Mouse (Mus musculus) G1E (cell line): ENCODE data around the gene Arhgdib. TPM values are rescaled to one million over a fixed set of nuclear protein-coding genes. Genes with fewer than 3 reads are reported as not detected.

Source experiments
- ATAC-seq: 2 replicates; pipeline ENCODE4 v1.8.0; 2016; ENCODE audit warnings: mild to moderate bottlenecking; ENCODE audit not compliant: insufficient number of reproducible peaks, poor library complexity, low FRiP score, severe bottlenecking; ENCODE audit errors: extremely low read depth
- DNase-seq: peaks from one replicate; pipeline ENCODE4 v3.0.0; 2012; ENCODE audit warnings: low spot score
- H3K27me3 ChIP-seq: 2 replicates; pipeline ENCODE4 v1.6.1; 2012; ENCODE audit warnings: mild to moderate bottlenecking, low read length, inconsistent platforms; ENCODE audit not compliant: insufficient read depth
- H3K36me3 ChIP-seq: replicated peaks from 2 replicates; pipeline ENCODE3; 2012; ENCODE audit warnings: mild to moderate bottlenecking, inconsistent platforms
- H3K4me1 ChIP-seq: 2 replicates; pipeline ENCODE4 v1.6.1; 2012; ENCODE audit warnings: low read depth, low read length, inconsistent platforms, mixed read lengths; ENCODE audit not compliant: insufficient read depth
- H3K4me3 ChIP-seq: 2 replicates; pipeline ENCODE4 v1.5.1; 2012; ENCODE audit warnings: low read depth, mild to moderate bottlenecking, inconsistent platforms, low read length, moderate library complexity, mixed read lengths
- H3K9me3 ChIP-seq: replicated peaks from 2 replicates; pipeline ENCODE4 v1.6.1; 2012; ENCODE audit warnings: inconsistent platforms
- CTCF ChIP-seq: IDR thresholded peaks from 2 replicates; pipeline ENCODE4 v1.5.1; 2012; ENCODE audit warnings: low read depth, low read length, inconsistent platforms, mixed read lengths
- GATA1 ChIP-seq: IDR thresholded peaks from 2 replicates; pipeline ENCODE4 v1.6.1; 2012; ENCODE audit warnings: borderline replicate concordance, low read length, inconsistent platforms, mixed read lengths
- GATA2 ChIP-seq: IDR thresholded peaks from 2 replicates; pipeline ENCODE4 v1.6.1; 2012; ENCODE audit warnings: low read depth, low read length, inconsistent platforms, borderline replicate concordance
- POLR2AphosphoS5 ChIP-seq: IDR thresholded peaks from 2 replicates; pipeline ENCODE4 v1.6.1; 2012; ENCODE audit warnings: low read depth, low read length, inconsistent platforms; ENCODE audit not compliant: insufficient replicate concordance
- TAL1 ChIP-seq: conservative IDR thresholded peaks from 2 replicates; pipeline ENCODE4 v1.6.1; 2012; ENCODE audit warnings: low read depth, low read length, inconsistent platforms, mixed read lengths
- polyA plus RNA-seq: library from polyadenylated mRNA; stranded (reverse); fragments of >175 nt; gene quantifications from 2 replicates; pipeline ENCODE4 v1.2.3, GENCODE M21; 2012
- total RNA-seq, 2 experiments: library from RNA; stranded (forward) in 1 of 2; stranded (reverse) in 1 of 2; fragments of 200-1000 nt in 1 of 2; fragments of >200 nt in 1 of 2; fragmentation: Nextera tagmentation in 1 of 2; gene quantifications; 2 replicates each; pipeline ENCODE4 v1.2.3; 2014 to 2017

The Arhgdib gene
- total and polyA plus RNA-seq, 3 experiments, result 119 to 1,122 (median 661) TPM

DNA sequence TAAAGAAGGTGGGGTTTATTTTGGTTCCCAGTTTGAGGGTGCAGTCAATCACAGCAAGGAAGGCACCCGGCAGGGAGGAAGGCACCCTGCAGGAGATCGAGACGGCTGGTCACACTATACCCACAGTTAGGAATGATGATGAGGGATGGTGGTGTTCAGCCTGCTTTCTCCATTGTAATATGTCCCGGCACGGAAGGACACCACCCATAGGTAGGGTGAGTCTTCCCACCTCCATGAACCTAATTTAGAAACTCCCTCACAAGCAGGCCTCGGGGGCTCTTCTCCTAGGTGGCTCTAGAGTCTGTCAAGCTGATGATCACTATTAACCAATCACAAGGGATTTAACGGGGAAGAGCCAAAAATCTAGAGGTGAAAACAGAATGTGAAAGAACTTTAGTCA lies 18.8 kb downstream of the Arhgdib start:
- TF ChIP-seq TAL1 (no peak), GATA1 (no peak), POLR2AphosphoS5 (no peak), CTCF (no peak)
- DNase-seq (no peak), ATAC-seq (no peak)
- Histone ChIP-seq H3K27me3 (no peaks in the 10 kb centered on the region), H3K4me1 (peaks cover 6% of the 10 kb centered on the region; the same call in 1 of the 2 replicates), H3K9me3 (no peaks in the 10 kb centered on the region), H3K36me3 (peaks cover 60% of the 10 kb centered on the region), H3K4me3 (no peak overlapping the region)

DNA sequence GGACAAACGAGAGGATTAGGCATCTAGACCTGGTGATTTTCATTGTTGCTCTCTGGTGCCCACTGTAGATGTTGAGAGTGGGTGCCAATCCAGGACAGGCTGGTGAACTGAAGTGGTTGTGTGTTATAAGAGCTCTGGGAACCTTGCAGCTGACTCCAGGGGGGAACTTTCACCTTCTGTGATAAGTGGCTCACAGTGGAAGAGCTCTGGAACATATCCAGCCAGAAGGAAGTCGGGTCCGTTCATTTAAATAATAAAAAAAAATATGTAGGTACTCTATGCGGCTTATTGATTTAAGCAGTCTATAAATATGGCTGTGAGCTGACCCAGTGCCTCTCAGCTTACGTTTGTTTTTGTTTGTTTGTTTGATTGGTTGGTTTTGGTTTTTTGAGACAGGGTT lies 19.6 kb downstream of the Arhgdib start, which contains the start of gene Erp27:
Gene Erp27, minus strand, starts transcription at position 101 of the 400 bp plus-strand sequence.
- Histone ChIP-seq H3K36me3 (peaks cover 52% of the 10 kb centered on the region), H3K4me3 (no peak within 1 kb of the TSS), H3K4me1 (peaks cover 6% of the 10 kb centered on the region; the same call in 1 of the 2 replicates), H3K9me3 (no peaks in the 10 kb centered on the region), H3K27me3 (no peaks in the 10 kb centered on the region)
- TF ChIP-seq GATA2 (no peak), GATA1 (no peak), POLR2AphosphoS5 (no peak), TAL1 (no peak), CTCF (no peak)
- no peak for ATAC-seq
- no peak for DNase-seq

DNA sequence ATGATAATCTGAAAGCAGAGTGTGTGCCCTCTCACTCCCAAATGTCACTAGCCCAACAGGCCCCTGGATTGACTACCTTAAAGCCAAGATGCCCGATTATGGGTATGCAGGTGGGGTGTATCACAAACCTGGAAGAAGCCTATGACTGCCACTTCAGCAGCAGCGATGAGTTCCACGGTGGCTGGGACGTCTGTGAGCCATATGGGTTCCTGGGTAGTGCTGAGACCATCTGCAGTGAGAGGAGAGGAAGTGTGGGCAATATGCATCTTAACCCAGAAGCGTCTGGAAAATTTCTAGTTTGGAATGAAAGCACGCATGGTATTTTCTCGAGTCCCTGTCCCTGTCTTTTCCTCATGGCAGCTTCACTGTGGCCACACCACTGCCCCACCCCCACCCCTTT lies 20.1 kb downstream of the Arhgdib start:
- DNase-seq (no peak), ATAC-seq (no peak)
- no peaks in the 10 kb centered on the region for H3K9me3 ChIP-seq
- H3K27me3 ChIP-seq, result no peaks in the 10 kb centered on the region
- TF ChIP-seq POLR2AphosphoS5 (no peak), TAL1 (no peak), CTCF (no peak), GATA1 (no peak), GATA2 (no peak)
- peaks cover 47% of the 10 kb centered on the region for H3K36me3 ChIP-seq
- no peak overlapping the region for H3K4me3 ChIP-seq
- H3K4me1 ChIP-seq, result peaks cover 6% of the 10 kb centered on the region; the same call in 1 of the 2 replicates

DNA sequence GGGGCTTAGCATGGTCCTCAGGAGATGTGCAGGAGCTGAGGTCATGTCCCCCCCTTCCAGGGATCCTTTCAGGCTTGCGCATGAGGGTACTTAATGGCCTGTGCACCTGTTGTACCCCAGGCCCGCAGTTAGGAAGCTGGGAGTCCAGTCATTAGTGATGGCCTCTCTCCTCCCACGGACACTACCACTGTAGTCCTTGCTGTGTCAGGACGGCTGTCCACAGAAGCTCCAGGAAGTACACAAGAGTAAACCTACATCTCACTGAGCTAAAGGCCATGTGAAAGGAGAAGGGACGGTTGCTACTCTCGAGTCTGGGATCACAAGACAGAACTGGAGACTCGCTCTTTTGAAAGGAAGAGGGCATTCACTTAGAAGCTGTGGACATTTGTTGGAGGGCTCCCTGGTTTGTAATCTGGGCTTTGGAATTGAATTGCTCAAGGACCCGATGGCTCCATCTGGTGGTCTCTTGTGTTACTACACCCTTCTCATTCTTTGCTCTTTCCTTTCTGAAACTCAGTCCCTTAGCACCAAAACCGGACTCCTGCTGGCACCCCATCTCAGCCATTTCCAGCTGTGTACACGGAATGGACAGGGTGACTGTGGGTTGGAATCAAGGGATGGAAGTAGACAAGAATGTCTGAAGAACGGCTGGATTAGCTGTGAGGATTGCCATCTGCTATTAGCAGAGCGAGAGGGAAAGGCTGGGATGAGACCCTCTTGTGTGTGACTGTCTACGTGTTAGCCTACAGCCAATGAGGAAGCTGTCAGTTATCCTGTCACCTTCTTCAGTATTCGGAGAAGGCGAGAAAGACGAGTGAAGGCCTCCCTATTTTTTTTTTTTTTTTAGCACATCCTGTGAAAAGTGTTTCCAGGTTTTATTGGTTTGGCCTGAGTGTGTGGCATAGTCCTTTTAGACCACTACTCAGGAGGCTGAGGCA lies 21.1 kb downstream of the Arhgdib start:
- ATAC-seq (peak; percentile 42), DNase-seq (no peak)
- peaks cover 37% of the 10 kb centered on the region for H3K36me3 ChIP-seq

DNA sequence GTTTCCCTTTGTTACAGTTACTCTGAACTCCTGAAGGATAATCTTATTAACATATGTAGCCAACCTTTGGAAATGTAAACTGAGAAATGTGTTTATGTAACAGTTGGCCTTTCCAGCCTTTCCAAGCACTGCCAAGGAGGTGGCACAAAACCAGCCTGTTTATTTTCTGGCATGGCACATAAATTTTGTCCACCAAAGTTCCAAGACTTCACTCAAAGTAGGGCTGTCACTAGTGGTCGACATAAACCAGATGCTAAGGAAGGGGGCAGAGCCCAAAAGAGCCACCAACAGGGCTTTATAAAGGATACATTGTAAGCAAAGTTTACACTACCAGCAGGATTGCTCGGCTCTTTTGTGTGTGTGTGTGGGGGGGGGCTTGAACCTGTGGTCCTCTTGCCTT lies 23.8 kb downstream of the Arhgdib start:
- no peak for TF ChIP-seq CTCF
- no peak for TF ChIP-seq POLR2AphosphoS5
- TF ChIP-seq GATA2, result no peak
- TF ChIP-seq GATA1, result no peak
- no peak for TF ChIP-seq TAL1
- no peak for ATAC-seq
- no peak overlapping the region for H3K4me3 ChIP-seq
- peaks cover 11% of the 10 kb centered on the region for H3K36me3 ChIP-seq
- H3K27me3 ChIP-seq, result no peaks in the 10 kb centered on the region
- no peaks in the 10 kb centered on the region for H3K9me3 ChIP-seq
- no peak for DNase-seq
- H3K4me1 ChIP-seq, result no peaks in the 10 kb centered on the region

More for the DNA sequence above, 21.1 kb downstream of the Arhgdib start:
- Histone ChIP-seq H3K9me3 (no peaks in the 10 kb centered on the region), H3K4me3 (no peak overlapping the region), H3K27me3 (no peaks in the 10 kb centered on the region), H3K4me1 (peaks cover 6% of the 10 kb centered on the region; the same call in 1 of the 2 replicates)
- TF ChIP-seq CTCF (0 out of 2 replicates have a peak, but pooled peaks have one; percentile 25), POLR2AphosphoS5 (no peak)

DNA sequence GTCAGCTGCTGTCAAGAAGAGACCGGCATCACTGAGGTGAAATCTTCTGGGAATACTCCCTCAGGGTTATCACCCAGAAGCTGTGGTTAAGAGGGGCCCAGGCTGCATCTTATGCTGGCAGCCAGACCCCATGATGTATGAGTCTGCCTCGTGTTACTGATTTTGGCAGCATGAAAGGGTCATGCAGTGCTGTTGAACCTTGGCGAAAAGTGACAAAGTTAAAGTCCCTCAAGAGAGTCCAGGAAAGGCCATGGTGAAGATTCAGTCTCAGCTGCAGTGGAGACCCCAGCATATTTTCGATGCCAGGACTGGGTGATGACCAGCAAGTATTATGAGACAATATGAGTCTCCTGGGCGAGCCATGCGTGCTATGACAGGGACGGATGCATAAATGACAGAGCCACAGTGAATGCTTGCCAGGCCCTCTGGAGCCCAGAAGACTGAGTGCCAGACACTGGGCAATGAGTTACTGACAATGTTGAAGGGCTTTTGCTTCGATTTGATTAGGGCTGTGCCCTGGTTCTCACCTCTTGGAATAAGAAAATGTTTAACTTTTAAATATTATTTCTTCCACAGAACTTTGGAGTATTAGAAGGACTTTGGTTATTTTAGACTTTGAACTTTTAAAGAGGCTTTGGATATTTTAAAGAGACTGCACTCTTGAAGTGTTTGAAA lies 25.8 kb downstream of the Arhgdib start:
- Histone ChIP-seq H3K36me3 (no peaks in the 10 kb centered on the region), H3K4me1 (no peaks in the 10 kb centered on the region), H3K4me3 (no peak overlapping the region), H3K9me3 (no peaks in the 10 kb centered on the region), H3K27me3 (no peaks in the 10 kb centered on the region)
- ATAC-seq (no peak), DNase-seq (no peak)
- no peak for TF ChIP-seq GATA1
- TF ChIP-seq GATA2, result no peak
- no peak for TF ChIP-seq POLR2AphosphoS5
- TF ChIP-seq CTCF, result no peak
- TF ChIP-seq TAL1, result no peak
